Mouse (Mus musculus) Muller cell, postnatal 12 days (primary cell): ENCODE measurements at regions not wholly inside any gene's neighbourhood (a gene's known extent, or its start where the extent isn't known, plus 50 kb on each side); places are given as distances from the start of the nearest gene placed in this dataset.
"Not testable (repeated sequence)": the region's sequence is repeated elsewhere in the genome, so short reads cannot be mapped to it uniquely, and the experiment has no call there.

Experiments
- DNase-seq: peaks from one replicate; pipeline ENCODE4 v3.0.0-alpha.2; 2015; ENCODE audit errors: inconsistent ontology term

DNA sequence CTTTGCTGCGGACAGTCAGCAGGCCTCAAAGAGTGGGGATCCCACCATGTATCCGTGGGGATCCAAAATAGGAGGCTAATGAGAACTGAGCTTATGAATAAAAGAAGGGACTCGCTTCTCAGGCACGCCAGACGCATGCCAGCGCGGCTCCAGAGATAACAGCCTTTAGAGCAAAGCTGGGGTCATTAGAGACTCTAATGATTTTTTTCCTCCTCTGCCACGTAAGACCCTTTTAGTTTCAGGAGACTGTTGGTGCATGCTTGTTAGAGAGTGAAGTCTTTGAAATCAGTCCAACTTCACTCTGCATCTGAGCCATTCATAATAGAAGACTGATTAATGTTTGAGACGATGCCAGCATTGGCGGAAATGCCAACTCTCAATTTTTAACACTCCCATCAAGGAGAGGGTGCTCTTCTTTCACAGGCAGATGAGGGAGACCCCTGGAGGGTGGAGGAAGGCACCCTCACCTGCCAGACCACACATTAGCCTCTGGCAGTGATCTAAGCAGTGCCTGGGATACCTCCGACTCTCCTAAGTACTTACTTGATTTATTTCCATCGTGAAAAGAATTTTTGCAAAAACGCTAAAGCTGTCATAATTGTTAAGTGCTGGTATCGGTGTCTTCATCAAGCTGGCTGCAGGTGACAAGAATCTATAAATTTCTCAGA, 104.0 kb upstream of the Tcerg1l start:
- peak; percentile 66 for DNase-seq

- DNase-seq = no peak
These were observed 100.2 kb upstream of the Tcerg1l start for GRCm38 (mm10) chr7:138497771-138498170.

DNA sequence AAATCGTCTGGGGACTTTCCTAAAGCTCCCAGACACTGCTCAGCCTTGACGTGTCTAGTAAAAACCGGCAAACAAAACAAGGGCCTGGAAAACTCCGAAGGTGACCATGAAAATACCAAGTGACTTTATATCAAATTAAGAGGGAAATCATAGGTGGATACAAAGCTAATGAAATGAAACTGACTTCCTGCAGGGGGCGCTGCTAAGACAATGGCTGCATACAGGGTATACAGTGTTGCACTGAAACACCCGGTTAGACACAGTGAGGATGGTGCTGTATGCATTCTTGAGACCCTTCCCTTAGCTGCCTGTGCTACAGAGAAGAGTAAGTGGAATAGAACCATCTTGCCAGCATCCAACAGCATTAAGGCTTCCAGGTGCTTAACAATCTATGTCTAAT, 99.7 kb upstream of the Tcerg1l start:
- no peak for DNase-seq

DNA sequence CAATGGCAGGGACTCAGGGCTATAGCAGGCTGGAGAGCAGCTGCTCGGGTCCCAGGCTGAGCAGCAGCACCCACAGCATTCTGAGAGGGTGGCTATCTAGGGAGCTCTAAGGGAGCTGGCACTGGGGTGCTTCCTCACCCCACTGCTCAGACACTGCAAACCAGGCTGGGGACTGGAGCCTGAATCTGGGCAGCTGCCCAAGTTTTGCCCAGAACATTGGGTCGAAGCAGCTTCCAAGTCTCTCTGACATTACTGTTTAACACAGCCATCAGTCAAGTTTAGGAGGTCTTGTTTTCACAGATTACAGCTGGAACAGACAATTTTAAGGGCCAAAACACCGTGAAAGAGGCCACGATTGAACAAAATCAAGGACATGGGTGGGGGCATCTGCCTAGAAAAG, 96.1 kb upstream of the Tcerg1l start:
- DNase-seq = no peak

- DNase-seq = no peak
These were observed 94.7 kb upstream of the Tcerg1l start for GRCm38 (mm10) chr7:138492261-138492660.

GRCm38 (mm10) chr7:138489471-138489870, 91.9 kb upstream of the Tcerg1l start:
- no peak for DNase-seq

- DNase-seq = no peak
These were observed 90.7 kb upstream of the Tcerg1l start for GRCm38 (mm10) chr7:138488201-138488720.

- DNase-seq = peak; percentile 82
These were observed 75.4 kb upstream of the Tcerg1l start for GRCm38 (mm10) chr7:138472891-138473455.

GRCm38 (mm10) chr7:138472371-138472770, 74.8 kb upstream of the Tcerg1l start:
- DNase-seq = no peak

- DNase-seq = no peak
These were observed 71.7 kb upstream of the Tcerg1l start for GRCm38 (mm10) chr7:138469211-138469610.

GRCm38 (mm10) chr7:138468436-138468835, 70.9 kb upstream of the Tcerg1l start:
- no peak for DNase-seq

DNA sequence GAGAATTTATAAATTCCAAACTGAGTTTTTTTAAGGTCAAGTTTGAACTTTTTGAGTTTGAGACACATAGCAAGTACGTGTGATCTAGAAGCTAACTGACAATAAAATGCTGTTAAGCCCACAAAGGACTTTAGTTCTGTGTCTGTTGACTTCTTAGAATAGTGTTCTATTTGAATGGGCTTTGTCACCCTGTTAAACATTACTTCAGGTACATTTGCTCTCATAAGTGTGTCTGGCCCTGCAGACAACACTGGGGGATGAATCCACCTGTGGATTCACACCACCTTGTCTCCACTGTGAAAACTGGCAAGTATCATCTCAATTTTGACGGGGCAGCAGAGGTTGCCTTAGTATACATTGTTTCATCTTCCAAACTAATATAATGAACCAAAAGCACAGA, 70.5 kb upstream of the Tcerg1l start:
- no peak for DNase-seq

- no peak for DNase-seq
These were observed 69.9 kb upstream of the Tcerg1l start for GRCm38 (mm10) chr7:138467386-138467785.

- DNase-seq = no peak
These were observed 60.4 kb upstream of the Tcerg1l start for GRCm38 (mm10) chr7:138457964-138458363.

- no peak for DNase-seq
These were observed 57.8 kb upstream of the Tcerg1l start for GRCm38 (mm10) chr7:138455371-138455770.

- not testable (repeated sequence) for DNase-seq
These were observed 57.1 kb upstream of the Tcerg1l start for GRCm38 (mm10) chr7:138454498-138455225.

- no peak for DNase-seq
These were observed 53.8 kb upstream of the Tcerg1l start for GRCm38 (mm10) chr7:138451321-138451720.

DNA sequence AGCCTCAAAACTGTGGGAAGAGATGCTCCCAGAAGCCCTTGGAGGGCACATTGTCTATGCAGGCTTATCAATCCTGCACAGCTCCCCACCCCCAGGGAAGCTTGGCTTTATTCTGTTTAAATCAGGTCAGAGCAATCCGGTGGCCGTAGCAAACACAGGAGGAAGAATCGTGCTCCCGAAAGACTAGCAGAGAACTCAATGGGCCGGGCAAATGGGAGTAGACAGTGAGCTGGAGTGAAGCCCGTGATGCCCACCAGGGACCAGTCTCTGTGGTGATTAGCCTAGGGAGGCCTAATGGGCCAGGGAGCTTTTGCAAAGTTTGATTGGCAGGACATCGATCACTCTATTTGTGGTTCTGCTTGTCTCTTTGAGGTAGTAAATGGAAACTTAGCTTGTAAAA, 51.0 kb upstream of the Tcerg1l start:
- DNase-seq = no peak
